Mouse (Mus musculus) kidney, embryonic 14.5 days (tissue): Measurements from ENCODE around the gene Robo2. TPM values are rescaled to one million over a fixed set of nuclear protein-coding genes. Genes with fewer than 3 reads are reported as not detected.

Source experiments
- ATAC-seq: fragments of 200-750 bp; cut with Nextera tagmentation; 2 replicates; pipeline ENCODE4 v1.8.0; 2017; ENCODE audit warnings: moderate number of reproducible peaks, mild to moderate bottlenecking, moderate TSS enrichment, moderate library complexity; ENCODE audit not compliant: low FRiP score, low TSS enrichment
- H3K27ac ChIP-seq: fragments of 300-500 bp; sonication (generic); 2 replicates; pipeline ENCODE4 v1.5.1; 2014; ENCODE audit warnings: low read depth, mild to moderate bottlenecking, low read length, moderate library complexity, mixed read lengths
- H3K27me3 ChIP-seq: fragments of 300-500 bp; sonication (generic); 2 replicates; pipeline ENCODE4 v1.6.1; 2014; ENCODE audit warnings: mild to moderate bottlenecking, low read length; ENCODE audit not compliant: control insufficient read depth, insufficient read depth
- H3K36me3 ChIP-seq: fragments of 300-500 bp; sonication (generic); 2 replicates; pipeline ENCODE4 v1.6.1; 2014; ENCODE audit warnings: low read length, mixed read lengths; ENCODE audit not compliant: control insufficient read depth, insufficient read depth
- H3K4me1 ChIP-seq: fragments of 300-500 bp; sonication (generic); 2 replicates; pipeline ENCODE4 v1.6.1; 2014; ENCODE audit warnings: low read length, mixed read lengths; ENCODE audit not compliant: control insufficient read depth, insufficient read depth
- H3K4me2 ChIP-seq: fragments of 300-500 bp; sonication (generic); replicated peaks from 2 replicates; pipeline ENCODE4 v1.6.1; 2014; ENCODE audit warnings: low read depth, mild to moderate bottlenecking, low read length
- H3K4me3 ChIP-seq: fragments of 300-500 bp; sonication (generic); 2 replicates; pipeline ENCODE4 v1.5.1; 2014; ENCODE audit warnings: mild to moderate bottlenecking, low read length
- H3K9ac ChIP-seq: fragments of 300-500 bp; sonication (generic); 2 replicates; pipeline ENCODE4 v1.6.1; 2014; ENCODE audit warnings: low read depth, mild to moderate bottlenecking, low read length, moderate library complexity
- H3K9me3 ChIP-seq: fragments of 300-500 bp; sonication (generic); 2 replicates; pipeline ENCODE4 v1.6.1; 2016; ENCODE audit warnings: low read length; ENCODE audit not compliant: control insufficient read depth
- WGBS: fragments of 180-500 bp; shearing (Covaris S2); extraction: QIAGEN DNeasy Blood & Tissue Kit; methylation state at CpG from one replicate; pipeline ENCODE4 v1.1.7; 2014; 5-methylcytosine and 5-hydroxymethylcytosine counted together
- polyA plus RNA-seq: library from polyadenylated mRNA; unstranded; fragments of >200 nt; fragmentation: Nextera tagmentation; extraction: Ambion mirVana; gene quantifications from 2 replicates; pipeline ENCODE4 v1.2.1, GENCODE M21; 2014

The Robo2 gene
- polyA plus RNA-seq, 1 experiment from 2014 or later = 140 TPM

- H3K4me1 ChIP-seq = no peaks in the 10 kb centered on the region
- H3K27ac ChIP-seq = no peak overlapping the region
- no peak overlapping the region for H3K9ac ChIP-seq
- ATAC-seq = no peak
- H3K27me3 ChIP-seq = no peaks in the 10 kb centered on the region
- no peaks in the 10 kb centered on the region for H3K9me3 ChIP-seq
- H3K4me3 ChIP-seq = no peak overlapping the region
- 62% methylated on average over 2 of the region's 2 CpGs for WGBS
- H3K36me3 ChIP-seq = no peaks in the 10 kb centered on the region
- no peak overlapping the region for H3K4me2 ChIP-seq
Measured at GRCm38 (mm10) chr16:73874991-73875390, 536.6 kb downstream of the Robo2 start.

- Histone ChIP-seq H3K36me3 (no peaks in the 10 kb centered on the region), H3K9ac (no peak overlapping the region), H3K27ac (no peak overlapping the region), H3K27me3 (no peaks in the 10 kb centered on the region), H3K9me3 (no peaks in the 10 kb centered on the region), H3K4me2 (no peak overlapping the region), H3K4me1 (no peaks in the 10 kb centered on the region), H3K4me3 (no peak overlapping the region)
- ATAC-seq = no peak
- WGBS = 88% methylated on average over 5 of the region's 5 CpGs
Measured at GRCm38 (mm10) chr16:73873828-73874558, 537.6 kb downstream of the Robo2 start.

- WGBS = 69% methylated on average over 5 of the region's 5 CpGs
- Histone ChIP-seq H3K4me2 (no peak overlapping the region), H3K4me1 (no peaks in the 10 kb centered on the region), H3K27ac (no peak overlapping the region), H3K9ac (no peak overlapping the region), H3K9me3 (no peaks in the 10 kb centered on the region), H3K27me3 (no peaks in the 10 kb centered on the region), H3K36me3 (no peaks in the 10 kb centered on the region), H3K4me3 (no peak overlapping the region)
- ATAC-seq = no peak
Measured at GRCm38 (mm10) chr16:73870296-73870695, 541.3 kb downstream of the Robo2 start.

- Histone ChIP-seq H3K9me3 (no peaks in the 10 kb centered on the region), H3K27ac (no peak overlapping the region), H3K9ac (no peak overlapping the region), H3K4me1 (no peaks in the 10 kb centered on the region), H3K4me2 (no peak overlapping the region), H3K27me3 (no peaks in the 10 kb centered on the region), H3K4me3 (no peak overlapping the region), H3K36me3 (no peaks in the 10 kb centered on the region)
- no peak for ATAC-seq
- 50% methylated on average over 7 of the region's 7 CpGs for WGBS
Measured at GRCm38 (mm10) chr16:73869527-73870212, 542.0 kb downstream of the Robo2 start.

- no peaks in the 10 kb centered on the region for H3K36me3 ChIP-seq
- H3K4me2 ChIP-seq = no peak overlapping the region
- H3K9ac ChIP-seq = no peak overlapping the region
- 41% methylated on average over 9 of the region's 9 CpGs for WGBS
- no peaks in the 10 kb centered on the region for H3K4me1 ChIP-seq
- no peak overlapping the region for H3K27ac ChIP-seq
- no peaks in the 10 kb centered on the region for H3K9me3 ChIP-seq
- no peak overlapping the region for H3K4me3 ChIP-seq
- ATAC-seq = no peak
- no peaks in the 10 kb centered on the region for H3K27me3 ChIP-seq
Measured at GRCm38 (mm10) chr16:73864625-73865024, 547.0 kb downstream of the Robo2 start.

GRCm38 (mm10) chr16:73863748-73864147 lies 547.9 kb downstream of the Robo2 start:
- H3K4me1 ChIP-seq = no peaks in the 10 kb centered on the region
- H3K4me3 ChIP-seq = no peak overlapping the region
- no peaks in the 10 kb centered on the region for H3K27me3 ChIP-seq
- no peak overlapping the region for H3K9ac ChIP-seq
- H3K27ac ChIP-seq = no peak overlapping the region
- H3K4me2 ChIP-seq = no peak overlapping the region
- H3K9me3 ChIP-seq = no peaks in the 10 kb centered on the region
- ATAC-seq = no peak
- 12% methylated on average over 3 of the region's 3 CpGs for WGBS
- no peaks in the 10 kb centered on the region for H3K36me3 ChIP-seq

GRCm38 (mm10) chr16:73858717-73859116 lies 552.9 kb downstream of the Robo2 start:
- Histone ChIP-seq H3K27me3 (no peaks in the 10 kb centered on the region), H3K9me3 (no peaks in the 10 kb centered on the region), H3K9ac (no peak overlapping the region), H3K4me2 (no peak overlapping the region), H3K4me1 (no peaks in the 10 kb centered on the region), H3K4me3 (no peak overlapping the region), H3K36me3 (no peaks in the 10 kb centered on the region), H3K27ac (no peak overlapping the region)
- no peak for ATAC-seq
- 77% methylated on average over 2 of the region's 2 CpGs for WGBS

- H3K27ac ChIP-seq = no peak overlapping the region
- no peak overlapping the region for H3K9ac ChIP-seq
- 90% methylated on average over 3 of the region's 3 CpGs for WGBS
- H3K9me3 ChIP-seq = no peaks in the 10 kb centered on the region
- H3K4me1 ChIP-seq = no peaks in the 10 kb centered on the region
- no peak overlapping the region for H3K4me3 ChIP-seq
- no peaks in the 10 kb centered on the region for H3K27me3 ChIP-seq
- ATAC-seq = no peak
- no peaks in the 10 kb centered on the region for H3K36me3 ChIP-seq
- H3K4me2 ChIP-seq = no peak overlapping the region
Measured at GRCm38 (mm10) chr16:73855821-73856220, 555.8 kb downstream of the Robo2 start.
